Mouse (Mus musculus) CH12.LX (cell line): ENCODE data around the gene Pam. TPM values are rescaled to one million over a fixed set of nuclear protein-coding genes. Genes with fewer than 3 reads are reported as not detected.

Experiments
- DNase-seq: peaks from one replicate; pipeline ENCODE4 v3.0.0-alpha.2; 2013; ENCODE audit errors: extremely low read depth
- H3K27ac ChIP-seq: 2 replicates; pipeline ENCODE4 v1.5.1; 2012; ENCODE audit warnings: low read depth, mild to moderate bottlenecking, control low read depth, moderate library complexity; ENCODE audit not compliant: insufficient read depth
- H3K27me3 ChIP-seq: replicated peaks from 2 replicates; pipeline ENCODE3; 2012; ENCODE audit warnings: inconsistent platforms
- H3K36me3 ChIP-seq, 2 experiments: replicated peaks in 1 of 2; 2 replicates each; pipeline versions ENCODE3 to v1.6.1; 2012; ENCODE audit warnings: inconsistent platforms in 1 of 2, low read length in 1 of 2, mild to moderate bottlenecking in 1 of 2, mixed read lengths in 1 of 2, moderate library complexity in 1 of 2; ENCODE audit not compliant: control insufficient read depth in 1 of 2, insufficient read depth in 1 of 2
- H3K4me1 ChIP-seq, 2 experiments: 2 replicates each; pipeline ENCODE4 v1.6.1; 2012; ENCODE audit warnings: inconsistent platforms in 1 of 2, moderate library complexity in 1 of 2; ENCODE audit not compliant: insufficient read depth in 2 of 2, control insufficient read depth in 1 of 2
- H3K4me2 ChIP-seq: 2 replicates; pipeline ENCODE4 v1.6.1; 2012; ENCODE audit warnings: low read depth, mild to moderate bottlenecking, control low read depth; ENCODE audit not compliant: poor library complexity, insufficient read depth, severe bottlenecking
- H3K4me3 ChIP-seq, 3 experiments: fragments of 150-350 bp in 1 of 3; sonication (generic) in 1 of 3; replicated peaks in 1 of 3; 2 replicates each; pipeline versions ENCODE3 to v1.5.1; 2011 to 2012; ENCODE audit warnings: low read depth in 2 of 3, low read length in 2 of 3, mild to moderate bottlenecking in 2 of 3, moderate library complexity in 2 of 3, control low read depth in 1 of 3, improper control_type of control experiment in 1 of 3, inconsistent platforms in 1 of 3, mixed read lengths in 1 of 3; ENCODE audit not compliant: poor library complexity in 1 of 3
- H3K79me2 ChIP-seq: replicated peaks from 2 replicates; pipeline ENCODE4 v1.6.1; 2012; ENCODE audit warnings: mild to moderate bottlenecking, moderate library complexity; ENCODE audit not compliant: control insufficient read depth, poor library complexity, insufficient read depth, severe bottlenecking; ENCODE audit errors: extremely low read depth
- H3K9ac ChIP-seq: 2 replicates; pipeline ENCODE4 v1.6.1; 2012; ENCODE audit warnings: low read depth, mild to moderate bottlenecking, control low read depth, moderate library complexity; ENCODE audit not compliant: insufficient read depth
- H3K9me3 ChIP-seq: replicated peaks from 2 replicates; pipeline ENCODE3; 2012; ENCODE audit warnings: low read length, inconsistent platforms, mixed read lengths
- BHLHE40 ChIP-seq: IDR thresholded peaks from 2 replicates; pipeline ENCODE4 v1.6.1; 2011; ENCODE audit warnings: mild to moderate bottlenecking, low read depth, low read length, improper control_type of control experiment
- CHD1 ChIP-seq: IDR thresholded peaks from 2 replicates; pipeline ENCODE4 v1.6.1; 2012; ENCODE audit warnings: low read depth, low read length, improper control_type of control experiment, inconsistent platforms
- ELF1 ChIP-seq: IDR thresholded peaks from 2 replicates; pipeline ENCODE4 v1.6.1; 2014; ENCODE audit warnings: low read depth, mild to moderate bottlenecking, inconsistent platforms, low read length, improper control_type of control experiment
- EP300 ChIP-seq: IDR thresholded peaks from 2 replicates; pipeline ENCODE4 v1.6.1; 2011; ENCODE audit warnings: low read length, improper control_type of control experiment
- GABPA ChIP-seq: IDR thresholded peaks from 2 replicates; pipeline ENCODE4 v1.6.1; 2012; ENCODE audit warnings: low read depth, low read length, improper control_type of control experiment, inconsistent platforms; ENCODE audit not compliant: insufficient replicate concordance
- IRF4 ChIP-seq: IDR thresholded peaks from 2 replicates; pipeline ENCODE4 v1.6.1; 2014; ENCODE audit warnings: low read depth, mild to moderate bottlenecking, inconsistent platforms, low read length, improper control_type of control experiment
- JUN ChIP-seq: IDR thresholded peaks from 2 replicates; pipeline ENCODE4 v1.6.1; 2011; ENCODE audit warnings: low read depth, mild to moderate bottlenecking, low read length, improper control_type of control experiment, moderate library complexity; ENCODE audit not compliant: insufficient read depth
- JUND ChIP-seq: conservative IDR thresholded peaks from 2 replicates; pipeline ENCODE4 v1.6.1; 2011; ENCODE audit warnings: low read depth, low read length, improper control_type of control experiment
- KAT2A ChIP-seq: IDR thresholded peaks from 2 replicates; pipeline ENCODE4 v1.6.1; 2012; ENCODE audit warnings: low read length, improper control_type of control experiment, inconsistent platforms; ENCODE audit not compliant: insufficient replicate concordance
- MAFK ChIP-seq: IDR thresholded peaks from 2 replicates; pipeline ENCODE4 v1.6.1; 2011; ENCODE audit warnings: low read length, improper control_type of control experiment; ENCODE audit not compliant: insufficient replicate concordance
- MAZ ChIP-seq: IDR thresholded peaks from 2 replicates; pipeline ENCODE4 v1.6.1; 2012; ENCODE audit warnings: low read depth, mild to moderate bottlenecking, inconsistent platforms, low read length, improper control_type of control experiment, moderate library complexity
- MXI1 ChIP-seq: IDR thresholded peaks from 2 replicates; pipeline ENCODE4 v1.6.1; 2011; ENCODE audit warnings: mild to moderate bottlenecking, low read depth, low read length, improper control_type of control experiment
- MYC ChIP-seq: IDR thresholded peaks from 2 replicates; pipeline ENCODE4 v1.6.1; 2011; ENCODE audit warnings: low read depth, mild to moderate bottlenecking, improper control_type of control experiment, low read length
- NELFE ChIP-seq: IDR thresholded peaks from 2 replicates; pipeline ENCODE4 v1.6.1; 2011; ENCODE audit warnings: low read depth, low read length, improper control_type of control experiment
- NRF1 ChIP-seq: IDR thresholded peaks from 2 replicates; pipeline ENCODE4 v1.6.1; 2014; ENCODE audit warnings: low read depth, mild to moderate bottlenecking, inconsistent platforms, low read length, improper control_type of control experiment, moderate library complexity
- PAX5 ChIP-seq: IDR thresholded peaks from 2 replicates; pipeline ENCODE4 v1.6.1; 2012; ENCODE audit warnings: low read length, inconsistent platforms, mixed read lengths
- POLR2AphosphoS2 ChIP-seq: IDR thresholded peaks from 2 replicates; pipeline ENCODE4 v1.6.1; 2011; ENCODE audit warnings: low read depth, low read length, improper control_type of control experiment
- RAD21 ChIP-seq: IDR thresholded peaks from 2 replicates; pipeline ENCODE4 v1.6.1; 2011; ENCODE audit warnings: low read depth, mild to moderate bottlenecking, low read length, improper control_type of control experiment, moderate library complexity
- RCOR1 ChIP-seq: conservative IDR thresholded peaks from 2 replicates; pipeline ENCODE4 v1.6.1; 2012; ENCODE audit warnings: low read depth, mild to moderate bottlenecking, inconsistent platforms, low read length, improper control_type of control experiment
- SIN3A ChIP-seq: IDR thresholded peaks from 2 replicates; pipeline ENCODE4 v1.6.1; 2012; ENCODE audit warnings: low read length, improper control_type of control experiment, inconsistent platforms
- SMC3 ChIP-seq: IDR thresholded peaks from 2 replicates; pipeline ENCODE4 v1.6.1; 2011; ENCODE audit warnings: low read depth, low read length, improper control_type of control experiment
- UBTF ChIP-seq: IDR thresholded peaks from 2 replicates; pipeline ENCODE4 v1.6.1; 2012; ENCODE audit warnings: low read depth, mild to moderate bottlenecking, inconsistent platforms, low read length, improper control_type of control experiment, moderate library complexity
- ZC3H11A ChIP-seq: IDR thresholded peaks from 2 replicates; pipeline ENCODE4 v1.6.1; 2012; ENCODE audit warnings: low read depth, mild to moderate bottlenecking, inconsistent platforms, low read length, improper control_type of control experiment
- ZKSCAN1 ChIP-seq: IDR thresholded peaks from 2 replicates; pipeline ENCODE4 v1.6.1; 2012; ENCODE audit warnings: low read depth, inconsistent platforms, low read length, improper control_type of control experiment, borderline replicate concordance
- ZMIZ1 ChIP-seq: IDR thresholded peaks from 2 replicates; pipeline ENCODE4 v1.6.1; 2012; ENCODE audit warnings: low read depth, mild to moderate bottlenecking, inconsistent platforms, low read length, improper control_type of control experiment
- dilution Hi-C: fragments of 300-500 bp; cut with MboI; formaldehyde crosslinking; loops from 2 replicates; pipeline ENCODE4 v1.14.3; 2020; ENCODE audit warnings: low sequenced_read_pairs; ENCODE audit not compliant: extremely low pct_unique_long_range_greater_than_20kb, extremely low pct_ligation_motif_present
- in situ Hi-C: fragments of 300-500 bp; cut with MboI; formaldehyde crosslinking; loops from 3 replicates; pipeline ENCODE4 v1.14.3; 2019; ENCODE audit warnings: low sequenced_read_pairs, low pct_ligation_motif_present, low pct_unique_long_range_greater_than_20kb, mixed read lengths
- polyA plus RNA-seq: library from polyadenylated mRNA; unstranded; fragments of >175 nt; gene quantifications from 2 replicates; pipeline ENCODE4 v1.2.1, GENCODE M21; 2012; ENCODE audit warnings: low read depth; ENCODE audit not compliant: insufficient read length
- total RNA-seq, 2 experiments: library from RNA; depleted of rRNA; stranded (reverse); fragments of 300-350 nt in 1 of 2; fragments of >200 nt in 1 of 2; gene quantifications; 2 replicates each; pipeline ENCODE4 v1.2.3; 2012 to 2014

The Pam gene
- total and polyA plus RNA-seq, 3 experiments: 0.24 TPM; not detected in 2

DNA sequence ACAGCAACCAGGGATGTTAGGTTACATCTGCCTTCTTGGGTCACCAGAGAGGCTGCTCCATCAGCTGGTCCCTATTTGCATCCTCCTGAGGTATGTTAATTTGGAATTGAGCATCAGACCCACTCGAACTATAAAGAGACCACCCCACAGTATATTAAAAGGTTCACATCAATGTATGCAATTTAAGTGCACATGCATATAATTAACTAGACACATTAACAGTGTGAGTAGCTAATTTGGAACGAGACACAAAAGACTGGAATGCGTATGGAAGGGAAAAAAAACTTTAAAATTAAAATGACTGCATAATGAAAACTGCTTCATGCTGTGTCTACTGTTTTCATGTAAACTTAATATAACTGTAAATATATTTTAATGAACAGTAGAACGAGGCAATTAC lies 164.2 kb downstream of the Pam start:
- H3K27ac ChIP-seq: no peak overlapping the region
- H3K9me3 ChIP-seq: peaks cover 36% of the 10 kb centered on the region
- H3K79me2 ChIP-seq: no peaks in the 10 kb centered on the region
- dilution Hi-C loops (no loop called here), in situ Hi-C loops (no loop called here)
- no peak for DNase-seq
- no peaks in the 10 kb centered on the region for H3K4me1 ChIP-seq
- TF ChIP-seq JUN: no peak
- no peak for TF ChIP-seq ZKSCAN1
- TF ChIP-seq SIN3A: no peak
- TF ChIP-seq ZC3H11A: no peak
- no peak for TF ChIP-seq RAD21
- no peak for TF ChIP-seq EP300
- TF ChIP-seq MYC: no peak
- no peak for TF ChIP-seq SMC3
- TF ChIP-seq MXI1: no peak
- TF ChIP-seq MAFK: no peak
- TF ChIP-seq MAZ: no peak
- TF ChIP-seq KAT2A: no peak
- no peak for TF ChIP-seq JUND
- no peak for TF ChIP-seq NELFE
- TF ChIP-seq NRF1: no peak
- TF ChIP-seq POLR2AphosphoS2: no peak
- TF ChIP-seq IRF4: no peak
- TF ChIP-seq BHLHE40: no peak
- no peak for TF ChIP-seq ZMIZ1
- no peak for TF ChIP-seq PAX5
- H3K27me3 ChIP-seq: no peaks in the 10 kb centered on the region
- H3K4me2 ChIP-seq: no peak overlapping the region
- no peak overlapping the region for H3K4me3 ChIP-seq
- H3K9ac ChIP-seq: no peak overlapping the region
- H3K36me3 ChIP-seq: no peaks in the 10 kb centered on the region

DNA sequence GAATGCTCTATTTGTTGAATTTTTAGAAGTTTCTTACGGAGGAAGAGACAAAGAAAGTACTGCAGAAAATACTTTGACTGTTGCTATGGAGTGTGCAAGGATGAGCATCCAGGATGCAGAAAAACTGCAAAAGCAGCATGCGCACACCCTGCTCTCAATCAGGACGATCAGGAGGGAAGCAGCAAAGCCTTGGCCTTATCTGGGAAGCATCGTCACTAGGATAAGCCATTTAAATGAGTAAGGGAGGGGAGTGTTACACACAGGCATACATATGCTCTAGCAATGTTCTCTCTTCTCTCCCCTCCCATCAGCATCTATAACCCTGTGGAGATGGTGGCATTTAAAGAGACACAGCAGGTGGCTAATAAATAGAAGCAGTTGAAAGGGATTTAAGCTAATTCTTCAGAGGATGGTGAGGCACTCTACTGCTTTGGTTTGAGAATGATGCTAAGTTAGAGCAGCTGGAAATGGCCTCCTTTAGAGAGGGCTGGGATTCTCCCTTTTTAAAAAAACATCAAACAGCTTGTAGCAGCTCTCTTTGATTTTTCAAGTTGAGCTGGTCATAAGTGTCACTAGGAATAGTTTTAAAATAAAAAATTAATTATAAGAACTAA lies 165.9 kb downstream of the Pam start:
- dilution Hi-C loops: no loop called here

More for the DNA sequence above, 165.9 kb downstream of the Pam start:
- H3K4me3 ChIP-seq: no peak overlapping the region
- H3K9me3 ChIP-seq: peaks cover 39% of the 10 kb centered on the region
- H3K36me3 ChIP-seq: no peaks in the 10 kb centered on the region
- DNase-seq: no peak
- H3K27ac ChIP-seq: no peak overlapping the region
- H3K27me3 ChIP-seq: no peaks in the 10 kb centered on the region
- H3K4me1 ChIP-seq: no peaks in the 10 kb centered on the region
- H3K79me2 ChIP-seq: no peaks in the 10 kb centered on the region
- no peak overlapping the region for H3K4me2 ChIP-seq
- in situ Hi-C loops: no loop called here
- TF ChIP-seq MXI1 (no peak), SMC3 (no peak), UBTF (no peak), ELF1 (no peak), IRF4 (no peak), MAFK (no peak), CHD1 (no peak), NRF1 (no peak), JUND (no peak), ZKSCAN1 (no peak), MAZ (no peak), GABPA (no peak), RCOR1 (no peak)
- H3K9ac ChIP-seq: no peak overlapping the region
